Mouse (Mus musculus): ENCODE results near the gene Slc30a2. TPM values are rescaled to one million over a fixed set of nuclear protein-coding genes. Genes with fewer than 3 reads are reported as not detected.
"Not testable (repeated sequence)": the region's sequence is repeated elsewhere in the genome, so short reads cannot be mapped to it uniquely, and the experiment has no call there.

Gene Slc30a2
- 0.05 and 0.11 TPM in 2 replicates for polyA plus RNA-seq (2015; fragmentation: Nextera tagmentation; extraction: Ambion mirVana)

GRCm38 (mm10) chr4:134343071-134344031, at the start of gene Slc30a2:
Gene Slc30a2, plus strand, starts transcription at chr4:134343181.
- no peak within 1 kb of the TSS for H3K9ac ChIP-seq (replicated peaks)
- H3K4me2 ChIP-seq (replicated peaks) = peak within 1 kb of the TSS; percentile 16; the same call in 1 of the 2 replicates
- H3K27me3 ChIP-seq = peaks cover 33% of the 10 kb centered on the region
- no peak for ATAC-seq (replicated peaks)
- peak within 1 kb of the TSS; percentile 18; the same call in 1 of the 2 replicates for H3K4me3 ChIP-seq
- 3% methylated on average over 61 of the region's 61 CpGs for WGBS
- no peaks in the 10 kb centered on the region for H3K36me3 ChIP-seq
- H3K9me3 ChIP-seq = no peaks in the 10 kb centered on the region
- H3K4me1 ChIP-seq = peaks cover 7% of the 10 kb centered on the region
- H3K27ac ChIP-seq (replicated peaks) = no peak within 1 kb of the TSS

DNA sequence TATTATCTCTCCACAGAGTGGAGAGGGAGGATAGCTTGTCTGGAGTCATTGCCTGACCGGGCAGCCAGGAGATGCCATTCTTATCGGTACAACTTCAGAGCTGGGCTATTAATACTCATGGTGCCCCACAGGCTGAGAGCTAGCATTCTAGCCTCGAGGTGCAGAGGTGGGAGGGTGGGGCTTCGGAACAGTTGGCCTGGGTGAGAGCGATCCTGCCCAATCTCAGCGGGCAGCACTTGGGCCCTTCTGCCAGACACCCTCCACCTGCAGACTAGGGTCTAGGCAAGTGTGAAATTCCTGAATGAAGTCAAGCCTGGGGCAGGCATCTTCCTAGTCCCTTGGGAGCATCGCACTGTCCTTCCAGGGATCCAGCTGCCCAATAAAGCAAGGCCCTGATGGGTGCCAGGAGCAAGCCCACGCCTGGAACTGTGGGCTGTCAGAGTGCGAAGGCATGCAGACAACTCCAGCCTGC, 49.3 kb upstream of the Slc30a2 start:
- no peaks in the 10 kb centered on the region for H3K27me3 ChIP-seq
- H3K9ac ChIP-seq (replicated peaks) = no peak overlapping the region
- H3K36me3 ChIP-seq = no peaks in the 10 kb centered on the region
- ATAC-seq (replicated peaks) = no peak
- peaks cover 3% of the 10 kb centered on the region; the same call in 1 of the 2 replicates for H3K4me1 ChIP-seq
- H3K27ac ChIP-seq (replicated peaks) = no peak overlapping the region
- H3K4me3 ChIP-seq = no peak overlapping the region
- 76% methylated on average over 9 of the region's 9 CpGs for WGBS
- no peaks in the 10 kb centered on the region for H3K9me3 ChIP-seq
- no peak overlapping the region for H3K4me2 ChIP-seq (replicated peaks)

- H3K4me2 ChIP-seq (replicated peaks); H3K9me3 ChIP-seq; H3K4me1 ChIP-seq; H3K36me3 ChIP-seq; H3K27ac ChIP-seq (replicated peaks); H3K27me3 ChIP-seq; H3K9ac ChIP-seq (replicated peaks); ATAC-seq (replicated peaks); H3K4me3 ChIP-seq: not testable (repeated sequence)
- 89% methylated on average over 4 of the region's 4 CpGs for WGBS
Measured at GRCm38 (mm10) chr4:134296096-134296495, 46.9 kb upstream of the Slc30a2 start.

GRCm38 (mm10) chr4:134296523-134296922, 46.5 kb upstream of the Slc30a2 start:
- Histone ChIP-seq H3K4me2 (replicated peaks) (no peak overlapping the region), H3K36me3 (no peaks in the 10 kb centered on the region), H3K27me3 (no peaks in the 10 kb centered on the region), H3K9ac (replicated peaks) (no peak overlapping the region), H3K9me3 (no peaks in the 10 kb centered on the region), H3K4me3 (no peak overlapping the region), H3K4me1 (no peaks in the 10 kb centered on the region), H3K27ac (replicated peaks) (no peak overlapping the region)
- 92% methylated on average over 4 of the region's 4 CpGs for WGBS
- ATAC-seq (replicated peaks) = no peak

- 94% methylated on average over 8 of the region's 8 CpGs for WGBS
- no peak overlapping the region for H3K4me3 ChIP-seq
- H3K9ac ChIP-seq (replicated peaks) = no peak overlapping the region
- H3K9me3 ChIP-seq = no peaks in the 10 kb centered on the region
- no peak overlapping the region for H3K27ac ChIP-seq (replicated peaks)
- no peaks in the 10 kb centered on the region for H3K4me1 ChIP-seq
- no peak overlapping the region for H3K4me2 ChIP-seq (replicated peaks)
- ATAC-seq (replicated peaks) = no peak
- no peaks in the 10 kb centered on the region for H3K27me3 ChIP-seq
- H3K36me3 ChIP-seq = no peaks in the 10 kb centered on the region
Measured at GRCm38 (mm10) chr4:134297369-134297768, 45.6 kb upstream of the Slc30a2 start.

GRCm38 (mm10) chr4:134298626-134299497, 44.1 kb upstream of the Slc30a2 start:
- no peaks in the 10 kb centered on the region for H3K27me3 ChIP-seq
- ATAC-seq (replicated peaks) = no peak
- H3K9ac ChIP-seq (replicated peaks) = no peak overlapping the region
- H3K9me3 ChIP-seq = no peaks in the 10 kb centered on the region
- 81% methylated on average over 19 of the region's 19 CpGs for WGBS
- no peak overlapping the region for H3K27ac ChIP-seq (replicated peaks)
- H3K36me3 ChIP-seq = no peaks in the 10 kb centered on the region
- H3K4me3 ChIP-seq = no peak overlapping the region
- H3K4me2 ChIP-seq (replicated peaks) = no peak overlapping the region
- H3K4me1 ChIP-seq = no peaks in the 10 kb centered on the region

DNA sequence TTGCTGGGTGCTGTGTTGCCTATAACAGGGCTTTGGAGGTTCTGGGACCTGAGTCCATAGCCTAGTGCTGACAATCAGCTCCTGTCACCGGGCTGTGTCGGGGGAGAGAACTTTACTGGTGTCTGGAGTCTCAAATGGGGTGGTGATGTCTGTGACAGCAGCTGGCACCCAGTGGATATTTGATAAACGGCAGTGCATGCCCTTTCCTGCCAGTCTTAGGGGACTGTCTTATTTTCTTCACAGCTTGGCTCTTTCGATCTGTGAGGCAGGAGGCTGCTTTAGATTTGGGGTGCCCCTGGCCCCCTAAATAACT, 43.5 kb upstream of the Slc30a2 start:
- Histone ChIP-seq H3K9ac (replicated peaks) (no peak overlapping the region), H3K4me3 (no peak overlapping the region), H3K36me3 (no peaks in the 10 kb centered on the region), H3K27ac (replicated peaks) (no peak overlapping the region), H3K9me3 (no peaks in the 10 kb centered on the region), H3K4me2 (replicated peaks) (no peak overlapping the region), H3K27me3 (no peaks in the 10 kb centered on the region), H3K4me1 (no peaks in the 10 kb centered on the region)
- ATAC-seq (replicated peaks) = no peak
- WGBS = 75% methylated on average over 4 of the region's 4 CpGs

DNA sequence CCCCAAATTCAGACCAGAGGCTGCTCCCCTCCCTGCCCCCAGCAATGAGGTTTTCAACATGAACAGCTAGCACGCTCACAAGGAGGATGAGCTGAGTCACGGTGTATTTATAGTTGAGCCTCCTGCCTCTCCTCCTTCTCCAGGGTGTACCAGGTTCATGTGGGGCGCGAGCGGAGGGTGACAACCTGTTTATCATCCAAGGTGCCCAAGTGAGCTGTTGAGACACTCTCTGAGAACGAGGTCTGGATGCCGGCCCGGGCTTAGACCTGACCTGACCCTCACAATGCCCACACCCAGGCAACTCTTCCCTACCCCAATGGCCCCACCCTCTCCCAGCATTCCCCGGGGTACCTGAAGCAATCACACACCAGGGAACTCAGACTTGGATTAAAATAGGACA, 42.7 kb upstream of the Slc30a2 start:
- no peak for ATAC-seq (replicated peaks)
- H3K9ac ChIP-seq (replicated peaks) = no peak overlapping the region
- no peaks in the 10 kb centered on the region for H3K9me3 ChIP-seq
- 85% methylated on average over 9 of the region's 9 CpGs for WGBS
- H3K27me3 ChIP-seq = no peaks in the 10 kb centered on the region
- no peaks in the 10 kb centered on the region for H3K4me1 ChIP-seq
- no peaks in the 10 kb centered on the region for H3K36me3 ChIP-seq
- H3K27ac ChIP-seq (replicated peaks) = no peak overlapping the region
- H3K4me2 ChIP-seq (replicated peaks) = no peak overlapping the region
- no peak overlapping the region for H3K4me3 ChIP-seq

- Histone ChIP-seq H3K9ac (replicated peaks) (no peak overlapping the region), H3K27ac (replicated peaks) (no peak overlapping the region), H3K4me2 (replicated peaks) (no peak overlapping the region), H3K27me3 (no peaks in the 10 kb centered on the region), H3K9me3 (no peaks in the 10 kb centered on the region), H3K4me1 (peaks cover 3% of the 10 kb centered on the region), H3K36me3 (no peaks in the 10 kb centered on the region), H3K4me3 (no peak overlapping the region)
- WGBS = 86% methylated on average over 5 of the region's 5 CpGs
- no peak for ATAC-seq (replicated peaks)
Measured at GRCm38 (mm10) chr4:134302084-134302483, 40.9 kb upstream of the Slc30a2 start.

- no peak overlapping the region for H3K4me2 ChIP-seq (replicated peaks)
- WGBS = 78% methylated on average over 2 of the region's 2 CpGs
- no peak for ATAC-seq (replicated peaks)
Measured at GRCm38 (mm10) chr4:134306963-134307362, 36.0 kb upstream of the Slc30a2 start.

GRCm38 (mm10) chr4:134307367-134308072, 35.5 kb upstream of the Slc30a2 start:
- no peaks in the 10 kb centered on the region for H3K36me3 ChIP-seq
- ATAC-seq (replicated peaks) = 0 out of 2 replicates have a peak, but pooled peaks have one; percentile 29
- H3K4me3 ChIP-seq = no peak overlapping the region
- no peaks in the 10 kb centered on the region for H3K9me3 ChIP-seq
- no peak overlapping the region for H3K9ac ChIP-seq (replicated peaks)
- peak overlapping the region; percentile 34 for H3K4me2 ChIP-seq (replicated peaks)
- no peaks in the 10 kb centered on the region for H3K27me3 ChIP-seq
- H3K27ac ChIP-seq (replicated peaks) = peak overlapping the region; percentile 58
- 19% methylated on average over 12 of the region's 12 CpGs for WGBS
- H3K4me1 ChIP-seq = peaks cover 13% of the 10 kb centered on the region

More at GRCm38 (mm10) chr4:134306963-134307362, 36.0 kb upstream of the Slc30a2 start:
- peak overlapping the region; percentile 58; the same call in 1 of the 2 replicates for H3K27ac ChIP-seq (replicated peaks)
- no peaks in the 10 kb centered on the region for H3K27me3 ChIP-seq
- H3K4me1 ChIP-seq = peaks cover 13% of the 10 kb centered on the region
- H3K4me3 ChIP-seq = no peak overlapping the region
- no peaks in the 10 kb centered on the region for H3K9me3 ChIP-seq
- no peak overlapping the region for H3K9ac ChIP-seq (replicated peaks)
- H3K36me3 ChIP-seq = no peaks in the 10 kb centered on the region

Data from forebrain, embryonic 15.5 days (tissue).